Mouse (Mus musculus): ENCODE data around the gene Cct7. TPM values are rescaled to one million over a fixed set of nuclear protein-coding genes. Genes with fewer than 3 reads are reported as not detected.

The Cct7 gene
- polyA plus RNA-seq, 1 experiment: 60.7 TPM

DNA sequence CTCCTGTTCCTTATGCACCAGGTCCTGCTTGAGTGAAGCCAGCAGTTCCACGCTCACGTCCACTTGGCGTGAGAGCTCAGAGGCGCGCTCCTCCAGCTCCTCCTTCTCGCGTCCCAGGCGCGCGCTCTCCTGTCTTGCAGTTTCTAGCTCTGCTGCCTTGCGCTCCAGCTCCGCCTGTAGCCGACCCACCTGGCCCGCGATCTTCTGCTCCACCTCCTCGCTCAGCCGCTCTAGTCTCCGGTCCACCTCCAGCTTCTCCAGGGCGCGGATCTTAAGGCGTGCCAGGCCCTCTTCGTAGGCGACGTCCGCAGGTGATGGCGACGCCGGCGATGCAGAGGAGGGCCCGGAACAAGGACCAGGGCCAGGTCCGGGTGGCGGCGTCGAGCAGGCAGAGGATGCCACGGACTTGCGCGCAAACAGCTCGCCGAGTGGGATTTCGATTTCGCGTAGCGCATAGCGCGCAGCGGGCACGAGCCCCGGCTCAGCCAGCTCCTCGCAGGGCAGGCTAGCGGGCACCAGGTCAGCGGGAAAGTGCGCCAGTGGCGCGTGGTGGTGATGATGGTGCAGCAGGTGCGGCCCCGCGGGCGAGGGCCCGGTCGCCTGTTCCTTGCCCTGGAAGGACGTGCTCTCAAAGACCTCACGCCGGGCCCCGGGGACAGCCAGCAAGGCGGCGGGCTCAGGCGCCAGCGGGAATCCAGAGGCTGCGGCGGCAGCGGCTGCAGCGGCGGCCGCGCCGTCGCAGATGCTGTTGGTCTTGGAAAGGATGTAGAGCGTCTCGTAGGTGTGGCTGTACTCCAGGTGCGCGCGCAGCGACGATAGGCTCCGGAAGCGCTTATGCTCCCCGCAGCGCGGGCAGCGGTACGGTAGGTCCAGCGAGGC is 32.8 kb downstream of the Cct7 start:
- TF ChIP-seq GATA1 (IDR thresholded peaks at IDR 0.05; ENCODE audit: low read length): no peak

DNA sequence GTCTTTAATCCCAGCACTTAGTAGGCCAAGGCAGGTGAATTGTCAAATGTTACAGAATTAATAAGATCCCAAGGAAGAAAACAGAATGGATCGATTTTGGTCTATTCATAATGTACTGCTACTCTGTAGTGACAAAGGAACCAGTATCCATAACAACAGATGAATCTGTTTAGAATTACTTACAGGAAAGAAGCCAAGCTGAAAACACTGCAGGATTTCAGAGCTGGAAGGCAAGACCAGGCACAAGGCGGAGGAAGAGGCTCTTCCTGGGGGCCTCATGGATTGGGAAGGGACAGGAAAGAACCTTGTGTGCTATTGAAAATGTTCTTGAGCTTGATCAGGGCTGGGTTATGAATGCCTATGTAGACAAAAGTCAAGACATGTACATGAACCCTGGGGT is 34.4 kb downstream of the Cct7 start:
- TF ChIP-seq GATA1 (IDR thresholded peaks at IDR 0.05; ENCODE audit: low read length): no peak

DNA sequence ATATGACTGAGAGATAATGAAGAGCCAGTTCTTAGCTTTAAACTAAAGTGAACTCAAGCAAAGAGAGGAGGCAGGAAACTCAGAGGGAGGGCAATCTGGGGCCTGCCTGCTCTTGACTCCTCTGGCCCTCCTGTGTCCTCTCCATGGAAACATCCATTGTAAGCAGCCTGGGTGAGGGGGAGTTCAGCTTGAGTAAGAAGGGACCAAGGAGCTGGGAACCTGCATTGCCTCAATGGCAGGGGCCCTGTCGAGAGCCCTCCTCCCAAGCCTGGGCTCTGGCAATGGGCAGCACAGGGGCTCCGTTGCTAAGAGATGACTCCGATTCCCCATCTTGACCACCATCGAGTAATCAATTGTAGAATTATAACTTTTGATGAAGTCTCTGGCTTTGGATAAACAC is 37.2 kb downstream of the Cct7 start:
- TF ChIP-seq GATA1 (IDR thresholded peaks at IDR 0.05; ENCODE audit: low read length): no peak

DNA sequence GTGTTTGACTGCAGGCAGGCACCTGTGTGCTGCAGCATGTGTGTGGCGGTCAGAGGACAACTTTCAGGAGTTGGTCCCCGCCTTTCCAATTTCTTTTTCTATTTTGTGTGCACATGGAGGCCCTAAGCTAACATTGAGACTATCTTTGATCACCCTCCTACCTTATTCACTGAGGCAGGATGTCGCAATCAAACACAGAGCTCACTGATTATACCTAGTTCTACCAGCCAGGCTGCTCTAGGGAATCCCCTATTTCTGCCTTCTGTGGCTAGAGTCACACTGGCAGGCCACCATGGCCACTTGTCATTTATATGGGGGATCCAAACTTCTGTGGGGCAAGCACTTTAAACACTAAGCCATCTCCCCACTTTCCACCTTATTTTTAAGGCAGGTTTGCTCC is 38.4 kb downstream of the Cct7 start:
- TF ChIP-seq GATA1 (IDR thresholded peaks at IDR 0.05; ENCODE audit: low read length): no peak

DNA sequence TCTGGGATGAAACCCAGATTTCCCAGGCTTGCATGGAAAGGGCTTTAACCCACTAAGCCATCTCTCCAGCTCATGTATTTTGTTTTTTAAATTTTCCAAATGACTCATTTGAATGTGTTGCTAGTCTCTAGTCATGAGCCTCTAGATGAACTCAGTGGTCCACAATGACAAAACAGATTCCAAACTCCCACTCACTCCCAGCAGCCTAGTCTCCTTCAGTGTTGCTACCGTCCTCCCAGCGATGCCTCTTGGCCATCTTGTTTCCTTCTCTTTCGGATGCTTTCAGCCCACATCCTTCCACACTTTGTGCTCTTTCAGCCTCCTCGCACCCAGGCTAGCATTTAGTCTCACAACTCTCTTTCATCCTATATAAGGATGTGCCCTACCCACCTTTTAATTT is 38.9 kb downstream of the Cct7 start:
- TF ChIP-seq GATA1 (IDR thresholded peaks at IDR 0.05; ENCODE audit: low read length): no peak

DNA sequence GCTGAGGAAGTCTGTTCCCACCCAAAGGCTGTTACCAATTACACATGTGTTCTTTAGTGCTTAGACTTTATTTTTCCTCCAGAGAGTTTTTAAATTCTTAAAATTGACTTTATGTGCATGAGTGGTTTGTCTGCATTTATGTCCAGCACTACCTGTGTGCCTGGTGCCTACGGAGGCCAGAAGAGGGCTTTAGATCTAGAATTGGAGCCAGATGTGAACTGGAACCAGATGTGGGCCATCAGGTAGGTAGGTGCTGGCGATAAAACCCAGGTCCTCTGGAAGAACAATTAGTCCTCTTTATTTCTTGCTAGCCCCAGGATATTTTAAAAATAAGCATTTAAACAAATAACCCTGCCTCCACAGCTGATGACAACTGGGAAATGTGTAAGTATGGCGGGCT is 40.3 kb downstream of the Cct7 start:
- no peak for TF ChIP-seq GATA1 (IDR thresholded peaks at IDR 0.05; ENCODE audit: low read length)

DNA sequence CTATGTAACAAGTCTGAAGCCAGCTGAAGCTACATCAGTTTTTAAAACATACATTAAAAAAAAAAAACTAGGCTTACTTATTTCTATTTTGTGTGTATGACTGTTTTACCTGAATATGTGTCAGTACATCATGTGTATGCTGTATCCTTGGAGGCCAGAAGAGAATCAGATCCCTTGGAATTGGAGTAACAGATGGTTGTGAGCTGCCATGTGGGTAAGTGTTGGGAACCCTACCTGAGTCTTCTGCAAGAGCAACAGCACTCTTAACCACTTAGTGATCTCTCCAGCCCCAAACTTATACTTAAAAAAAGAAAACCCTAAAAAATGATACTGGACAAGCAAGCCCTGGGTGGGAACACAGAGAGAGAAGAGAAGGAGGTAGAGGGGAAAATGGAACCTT is 45.7 kb downstream of the Cct7 start:
- no peak for TF ChIP-seq GATA1 (IDR thresholded peaks at IDR 0.05; ENCODE audit: low read length)

DNA sequence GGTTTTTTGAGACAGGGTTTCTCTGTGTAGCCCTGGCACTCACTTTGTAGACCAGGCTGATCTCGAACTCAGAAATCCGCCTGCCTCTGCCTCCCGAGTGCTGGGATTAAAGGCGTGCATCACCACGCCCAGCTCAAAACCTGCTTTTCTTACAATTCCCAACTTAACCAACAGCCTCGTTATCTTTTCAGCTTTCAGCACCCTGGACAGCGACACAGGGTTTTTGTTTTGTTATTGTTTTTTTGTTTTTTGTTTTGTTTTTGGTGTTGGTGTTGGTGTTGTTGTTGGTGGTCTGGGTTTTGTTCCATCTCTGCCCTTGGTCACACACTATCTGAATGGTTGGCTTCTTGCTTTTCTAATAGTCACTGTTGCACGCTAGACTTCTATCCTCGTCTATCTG is 46.8 kb downstream of the Cct7 start:
- no peak for TF ChIP-seq GATA1 (IDR thresholded peaks at IDR 0.05; ENCODE audit: low read length)

DNA sequence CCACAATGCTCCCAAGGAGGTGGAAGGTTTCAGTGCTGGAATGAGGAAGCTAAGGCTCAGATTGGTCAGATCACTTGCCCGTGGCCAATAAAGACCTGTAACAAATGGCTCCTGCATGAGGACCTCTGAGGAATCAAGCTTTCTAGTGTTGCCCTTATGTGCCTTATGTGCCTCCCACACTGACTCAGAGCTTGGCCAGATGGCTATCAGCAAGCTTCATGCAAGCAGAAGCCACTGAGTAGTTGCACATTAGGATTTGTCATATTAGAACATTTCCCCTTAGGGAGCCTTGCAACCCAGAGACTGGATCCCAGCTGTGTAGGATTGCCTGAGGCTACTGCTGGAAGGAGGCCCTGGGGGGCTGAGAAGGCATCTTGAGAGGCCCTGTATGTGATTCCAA is 49.1 kb downstream of the Cct7 start:
- TF ChIP-seq GATA1 (IDR thresholded peaks at IDR 0.05; ENCODE audit: low read length): no peak

DNA sequence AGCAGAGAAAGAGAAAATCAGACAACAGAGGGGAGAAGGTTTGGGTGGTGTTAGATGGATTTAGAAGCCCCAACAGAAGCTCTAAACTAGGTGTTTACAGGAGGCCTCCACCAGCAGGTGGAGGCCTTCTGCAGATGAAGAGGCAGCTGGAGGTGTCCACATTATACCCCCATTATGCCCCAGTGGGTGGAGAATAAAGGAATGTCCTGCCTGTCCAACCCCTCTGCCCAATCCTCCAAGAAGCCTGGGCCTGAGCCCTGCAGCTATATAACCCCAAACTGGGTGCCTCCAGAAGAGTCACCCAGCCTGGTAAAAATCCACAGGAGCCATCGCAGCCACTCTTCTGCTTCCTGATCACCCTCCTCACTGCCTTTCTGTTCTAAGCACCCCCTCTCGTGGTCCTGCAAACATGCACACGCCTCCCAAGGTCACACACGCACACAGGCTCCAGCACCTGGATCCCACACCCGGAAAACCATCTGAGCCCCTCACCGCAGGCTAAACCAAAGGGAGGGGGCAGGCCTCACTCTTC is 50.3 kb downstream of the Cct7 start:
- no peak for TF ChIP-seq GATA1 (IDR thresholded peaks at IDR 0.05; ENCODE audit: low read length)

DNA sequence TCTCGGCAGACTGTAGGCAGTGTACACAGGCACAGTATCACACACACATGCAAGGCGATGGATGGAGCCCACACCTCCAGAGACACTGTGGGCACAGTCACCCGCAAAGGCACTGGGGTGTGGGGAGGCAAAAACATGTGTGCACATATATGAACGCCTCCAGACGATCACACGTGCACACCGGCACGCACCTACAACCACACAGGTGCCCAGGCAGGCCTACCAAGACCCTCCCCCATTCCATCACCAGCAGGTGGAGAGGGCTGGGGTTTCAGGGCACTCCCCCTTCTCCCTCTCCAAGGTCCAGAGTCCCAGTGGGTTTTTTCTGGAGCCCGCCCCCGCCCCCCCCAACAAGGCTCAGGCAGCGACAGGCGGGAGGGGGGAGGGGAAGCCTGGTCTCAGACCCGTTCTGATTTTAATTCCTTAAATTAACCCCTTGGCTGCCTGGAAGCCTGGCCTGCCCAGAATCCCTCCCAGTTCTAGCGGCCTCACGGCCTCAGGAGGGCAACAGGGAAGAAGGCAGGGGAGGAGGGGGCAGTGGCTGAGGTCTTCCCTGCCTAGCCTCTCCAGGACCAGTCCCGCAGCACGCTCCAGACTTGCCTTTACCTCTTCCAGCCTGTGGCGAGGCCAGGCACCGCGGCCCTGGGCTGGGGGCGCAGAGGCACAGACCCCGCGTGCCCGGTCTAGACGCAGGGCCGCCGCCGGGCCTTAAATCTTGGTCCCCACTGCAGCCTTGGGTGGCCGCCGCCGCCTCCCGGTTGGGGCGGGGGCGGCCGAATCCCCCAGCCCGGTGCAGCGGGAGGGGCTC is 51.0 kb downstream of the Cct7 start:
- no peak for TF ChIP-seq GATA1 (IDR thresholded peaks at IDR 0.05; ENCODE audit: low read length)

DNA sequence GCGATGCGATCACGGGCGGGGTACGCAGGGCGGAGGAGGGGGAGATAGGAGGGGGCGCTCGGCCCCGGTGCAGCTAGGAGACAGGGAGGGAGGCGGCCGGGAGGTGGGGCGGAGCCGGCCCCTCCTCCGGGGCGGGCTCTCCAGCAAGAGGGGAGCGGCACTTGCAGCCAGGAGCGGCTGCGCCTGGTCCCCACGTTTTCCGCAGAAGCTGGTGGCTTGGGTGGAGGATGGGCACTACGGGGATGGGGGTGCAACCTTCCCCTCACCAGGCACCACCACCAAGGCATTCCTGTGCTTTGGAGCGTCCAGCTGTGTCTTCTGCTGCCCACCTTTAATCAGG is 51.6 kb downstream of the Cct7 start, which contains the start of gene Fbxo41:
Gene Fbxo41 (minus strand): TSS at position 84 of the 340 bp plus-strand sequence.
- TF ChIP-seq GATA1 (IDR thresholded peaks at IDR 0.05; ENCODE audit: low read length): no peak

DNA sequence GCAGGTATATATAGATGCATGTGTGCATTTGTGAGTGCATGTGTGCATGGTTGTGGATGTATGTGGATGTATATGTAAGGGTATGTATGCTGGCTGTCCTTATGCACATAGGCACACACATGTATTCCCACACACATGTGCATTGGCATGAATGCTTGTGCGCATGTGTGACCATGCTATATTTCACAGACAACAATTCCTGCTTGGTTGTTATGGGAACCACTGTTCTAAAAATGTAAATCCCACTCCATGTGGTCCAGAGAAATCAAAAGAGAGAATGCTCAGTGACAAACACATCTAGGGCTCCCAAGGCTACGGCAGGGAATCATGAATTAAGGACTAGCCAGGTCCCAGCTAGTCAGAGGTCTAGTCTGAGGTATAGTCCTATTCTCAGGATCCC is 53.6 kb downstream of the Cct7 start:
- TF ChIP-seq GATA1 (IDR thresholded peaks at IDR 0.05; ENCODE audit: low read length): peak; percentile 6

DNA sequence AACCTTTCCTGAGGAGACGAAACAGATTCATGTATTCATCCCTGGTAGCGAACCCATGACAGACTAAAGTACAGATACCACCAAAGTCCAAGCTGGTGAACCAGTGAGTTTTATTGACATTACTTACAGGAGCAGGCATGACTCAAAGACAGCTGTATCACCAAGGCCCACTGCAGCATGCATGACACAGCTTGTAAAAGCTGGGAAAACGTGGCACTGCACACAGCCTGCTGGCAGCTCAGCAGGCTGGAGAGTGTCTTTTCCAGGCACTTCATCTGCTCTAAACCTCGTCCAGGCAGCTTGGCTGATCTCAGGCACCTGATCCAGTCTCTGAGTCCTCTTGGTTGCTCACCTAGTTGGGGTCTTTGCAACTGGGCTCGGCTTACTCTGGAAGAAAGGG is 57.3 kb downstream of the Cct7 start:
- no peak for TF ChIP-seq GATA1 (IDR thresholded peaks at IDR 0.05; ENCODE audit: low read length)

DNA sequence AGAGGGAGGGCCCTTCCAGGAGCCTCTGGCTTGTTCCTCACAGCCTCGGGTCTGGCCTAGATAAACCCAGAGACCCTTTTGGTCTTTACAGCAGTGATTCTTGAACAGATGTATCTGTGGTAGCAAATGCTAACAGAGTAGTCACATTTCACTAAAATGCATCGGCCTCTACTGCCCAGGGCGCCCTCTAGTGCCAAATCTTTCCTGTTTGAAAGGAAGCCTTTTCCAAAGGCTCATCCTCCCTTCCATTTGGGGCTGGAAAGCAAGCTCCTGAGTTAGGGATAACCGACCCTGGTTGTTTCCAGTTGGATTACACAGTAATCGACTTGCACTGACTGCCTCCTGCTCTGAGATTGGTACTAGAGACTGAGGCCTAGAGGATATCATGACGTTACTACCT is 59.2 kb downstream of the Cct7 start:
- TF ChIP-seq GATA1 (IDR thresholded peaks at IDR 0.05; ENCODE audit: low read length): no peak

DNA sequence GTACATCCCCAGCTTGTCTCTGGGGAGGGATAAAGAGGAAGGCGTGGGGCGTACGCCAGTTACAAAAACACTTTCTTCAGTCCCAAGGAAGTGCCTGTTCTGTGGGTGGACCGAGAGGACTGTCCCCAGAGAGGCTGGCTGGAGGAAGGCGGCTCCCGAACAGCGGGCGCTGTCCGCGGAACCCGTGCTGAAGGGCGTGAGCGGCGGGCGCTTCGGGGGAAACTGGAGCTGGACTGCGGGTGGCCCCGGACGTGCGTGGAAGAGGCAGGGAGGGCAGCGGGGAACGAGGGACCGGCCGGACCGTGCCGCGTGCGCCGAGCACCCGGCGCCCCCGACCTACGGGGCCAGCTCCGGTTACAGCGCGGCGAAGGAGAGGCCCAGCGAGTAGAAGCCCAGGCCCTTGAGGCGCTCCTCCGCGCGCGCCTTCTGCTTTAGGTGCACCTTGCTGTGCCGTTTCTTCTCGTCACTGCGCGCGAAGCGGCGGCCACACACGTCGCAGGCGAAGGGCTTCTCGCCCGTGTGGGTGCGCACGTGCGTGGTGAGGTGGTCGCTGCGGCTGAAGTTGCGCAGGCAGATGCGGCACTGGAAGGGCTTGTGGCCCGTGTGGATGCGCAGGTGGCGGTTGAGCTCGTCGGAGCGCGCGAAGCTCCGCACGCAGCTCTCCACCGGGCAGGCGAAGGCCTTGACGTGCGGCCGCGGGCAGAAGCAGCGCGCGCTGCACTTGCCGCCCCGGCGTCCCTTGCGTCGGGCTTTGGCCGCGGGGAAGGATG is 60.2 kb downstream of the Cct7 start:
- TF ChIP-seq GATA1 (IDR thresholded peaks at IDR 0.05; ENCODE audit: low read length): no peak

All from G1E-ER4 (cell line).